Mouse (Mus musculus) heart, embryonic 15.5 days (tissue): ENCODE results near the gene Sept11. TPM values are rescaled to one million over a fixed set of nuclear protein-coding genes. Genes with fewer than 3 reads are reported as not detected.
A peak's percentile ranks its signal among the peaks of the same experiment; 100 is the strongest.

Source experiments
- ATAC-seq: fragments of 200-750 bp; cut with Nextera tagmentation; replicated peaks from 2 replicates; pipeline ENCODE4 v1.8.0; 2017; ENCODE audit warnings: low read depth, moderate TSS enrichment; ENCODE audit not compliant: insufficient number of reproducible peaks, insufficient read depth, low FRiP score
- H3K27ac ChIP-seq: fragments of 300-500 bp; sonication (generic); 2 replicates; pipeline ENCODE4 v1.5.1; 2015; ENCODE audit warnings: mild to moderate bottlenecking, inconsistent platforms
- H3K27me3 ChIP-seq: fragments of 300-500 bp; sonication (generic); 2 replicates; pipeline ENCODE4 v1.6.1; 2015; ENCODE audit warnings: inconsistent platforms
- H3K36me3 ChIP-seq: fragments of 300-500 bp; sonication (generic); 2 replicates; pipeline ENCODE4 v1.6.1; 2015; ENCODE audit warnings: mild to moderate bottlenecking, inconsistent platforms
- H3K4me1 ChIP-seq: fragments of 300-500 bp; sonication (generic); replicated peaks from 2 replicates; pipeline ENCODE4 v1.6.1; 2015; ENCODE audit warnings: inconsistent platforms
- H3K4me2 ChIP-seq: fragments of 300-500 bp; sonication (generic); 2 replicates; pipeline ENCODE4 v1.6.1; 2015; ENCODE audit warnings: inconsistent platforms, mild to moderate bottlenecking, moderate library complexity
- H3K4me3 ChIP-seq: fragments of 300-500 bp; sonication (generic); 2 replicates; pipeline ENCODE4 v1.5.1; 2015; ENCODE audit warnings: mild to moderate bottlenecking, inconsistent platforms
- H3K9ac ChIP-seq: fragments of 300-500 bp; sonication (generic); 2 replicates; pipeline ENCODE4 v1.6.1; 2015; ENCODE audit warnings: mild to moderate bottlenecking, inconsistent platforms
- H3K9me3 ChIP-seq: fragments of 300-500 bp; sonication (generic); replicated peaks from 2 replicates; pipeline ENCODE4 v1.6.1; 2016; ENCODE audit warnings: inconsistent platforms
- WGBS: fragments of 180-500 bp; shearing (Covaris S2); methylation state at CpG from one replicate; pipeline ENCODE4 v1.1.7; 2015; ENCODE audit warnings: mixed read lengths; 5-methylcytosine and 5-hydroxymethylcytosine counted together
- polyA plus RNA-seq: library from polyadenylated mRNA; unstranded; fragments of >200 nt; fragmentation: Nextera tagmentation; extraction: Ambion mirVana; gene quantifications from 2 replicates; pipeline ENCODE4 v1.2.1, GENCODE M21; 2015

The Sept11 gene
- polyA plus RNA-seq, 1 experiment from 2014 or later, result 79.0 TPM

GRCm38 (mm10) chr5:93131401-93131800 lies 38.2 kb downstream of the Sept11 start:
- Histone ChIP-seq H3K9me3 (no peaks in the 10 kb centered on the region), H3K4me2 (no peak overlapping the region), H3K9ac (no peak overlapping the region), H3K27me3 (no peaks in the 10 kb centered on the region), H3K27ac (peak overlapping the region; percentile 74), H3K4me1 (peaks cover 90% of the 10 kb centered on the region), H3K4me3 (no peak overlapping the region), H3K36me3 (no peaks in the 10 kb centered on the region)
- 55% methylated on average over 4 of the region's 4 CpGs for WGBS
- no peak for ATAC-seq

GRCm38 (mm10) chr5:93133445-93134244 lies 40.4 kb downstream of the Sept11 start:
- Histone ChIP-seq H3K4me2 (peak overlapping the region; percentile 29), H3K27me3 (no peaks in the 10 kb centered on the region), H3K27ac (peak overlapping the region; percentile 48), H3K9me3 (no peaks in the 10 kb centered on the region), H3K4me1 (peaks cover 84% of the 10 kb centered on the region), H3K36me3 (no peaks in the 10 kb centered on the region), H3K4me3 (no peak overlapping the region), H3K9ac (no peak overlapping the region)
- 38% methylated on average over 10 of the region's 10 CpGs for WGBS
- no peak for ATAC-seq

- no peak for ATAC-seq
- peaks cover 11% of the 10 kb centered on the region for H3K36me3 ChIP-seq
- H3K9me3 ChIP-seq, result no peaks in the 10 kb centered on the region
- 54% methylated on average over 10 of the region's 10 CpGs for WGBS
- H3K27ac ChIP-seq, result peak overlapping the region; percentile 93; the same call in 1 of the 2 replicates
- no peak overlapping the region for H3K4me2 ChIP-seq
- H3K4me1 ChIP-seq, result peaks cover 65% of the 10 kb centered on the region
- H3K4me3 ChIP-seq, result no peak overlapping the region
- no peak overlapping the region for H3K9ac ChIP-seq
- H3K27me3 ChIP-seq, result no peaks in the 10 kb centered on the region
Measured at GRCm38 (mm10) chr5:93135368-93136107, 42.3 kb downstream of the Sept11 start.

- no peaks in the 10 kb centered on the region for H3K9me3 ChIP-seq
- H3K27ac ChIP-seq, result peak overlapping the region; percentile 93
- peak; percentile 81 for ATAC-seq
- WGBS, result 10% methylated on average over 5 of the region's 5 CpGs
- no peaks in the 10 kb centered on the region for H3K27me3 ChIP-seq
- peaks cover 11% of the 10 kb centered on the region for H3K36me3 ChIP-seq
- peak overlapping the region; percentile 37 for H3K4me2 ChIP-seq
- peak overlapping the region; percentile 5; the same call in 1 of the 2 replicates for H3K4me3 ChIP-seq
- H3K4me1 ChIP-seq, result peaks cover 49% of the 10 kb centered on the region
- H3K9ac ChIP-seq, result no peak overlapping the region
Measured at GRCm38 (mm10) chr5:93136956-93137586, 43.8 kb downstream of the Sept11 start.

GRCm38 (mm10) chr5:93139350-93139749 lies 46.1 kb downstream of the Sept11 start:
- WGBS, result 92% methylated on average over 9 of the region's 9 CpGs
- ATAC-seq, result no peak

GRCm38 (mm10) chr5:93140747-93141146 lies 47.5 kb downstream of the Sept11 start:
- WGBS, result 59% methylated on average over 5 of the region's 5 CpGs
- no peak for ATAC-seq
- H3K4me1 ChIP-seq, result peaks cover 43% of the 10 kb centered on the region

More at GRCm38 (mm10) chr5:93139350-93139749, 46.1 kb downstream of the Sept11 start:
- no peak overlapping the region for H3K9ac ChIP-seq
- H3K4me2 ChIP-seq, result no peak overlapping the region
- no peak overlapping the region for H3K4me3 ChIP-seq
- H3K27ac ChIP-seq, result no peak overlapping the region
- H3K4me1 ChIP-seq, result peaks cover 42% of the 10 kb centered on the region
- H3K27me3 ChIP-seq, result no peaks in the 10 kb centered on the region
- peaks cover 11% of the 10 kb centered on the region for H3K36me3 ChIP-seq
- no peaks in the 10 kb centered on the region for H3K9me3 ChIP-seq

GRCm38 (mm10) chr5:93143360-93144091 lies 50.3 kb downstream of the Sept11 start:
- Histone ChIP-seq H3K9ac (no peak overlapping the region), H3K27me3 (no peaks in the 10 kb centered on the region), H3K36me3 (peaks cover 11% of the 10 kb centered on the region), H3K4me2 (no peak overlapping the region), H3K4me1 (peaks cover 38% of the 10 kb centered on the region), H3K4me3 (no peak overlapping the region), H3K9me3 (no peaks in the 10 kb centered on the region), H3K27ac (no peak overlapping the region)
- ATAC-seq, result 0 out of 2 replicates have a peak, but pooled peaks have one; percentile 25
- WGBS, result 40% methylated on average over 12 of the region's 12 CpGs

More at GRCm38 (mm10) chr5:93140747-93141146, 47.5 kb downstream of the Sept11 start:
- Histone ChIP-seq H3K9ac (no peak overlapping the region), H3K36me3 (peaks cover 11% of the 10 kb centered on the region), H3K4me2 (no peak overlapping the region), H3K4me3 (no peak overlapping the region), H3K27ac (no peak overlapping the region), H3K27me3 (no peaks in the 10 kb centered on the region), H3K9me3 (no peaks in the 10 kb centered on the region)

- peaks cover 42% of the 10 kb centered on the region for H3K4me1 ChIP-seq
- no peaks in the 10 kb centered on the region for H3K9me3 ChIP-seq
- no peak for ATAC-seq
- H3K27me3 ChIP-seq, result no peaks in the 10 kb centered on the region
- no peak overlapping the region for H3K4me2 ChIP-seq
- no peak overlapping the region for H3K9ac ChIP-seq
- H3K4me3 ChIP-seq, result no peak overlapping the region
- H3K36me3 ChIP-seq, result peaks cover 1% of the 10 kb centered on the region; the same call in 1 of the 2 replicates
- 55% methylated on average over 5 of the region's 5 CpGs for WGBS
- H3K27ac ChIP-seq, result no peak overlapping the region
Measured at GRCm38 (mm10) chr5:93144874-93145273, 51.6 kb downstream of the Sept11 start.

- no peak overlapping the region for H3K4me3 ChIP-seq
- peaks cover 49% of the 10 kb centered on the region for H3K4me1 ChIP-seq
- no peaks in the 10 kb centered on the region for H3K36me3 ChIP-seq
- no peak overlapping the region for H3K9ac ChIP-seq
- H3K27me3 ChIP-seq, result no peaks in the 10 kb centered on the region
- H3K27ac ChIP-seq, result no peak overlapping the region
- no peaks in the 10 kb centered on the region for H3K9me3 ChIP-seq
- no peak overlapping the region for H3K4me2 ChIP-seq
- 75% methylated on average over 6 of the region's 6 CpGs for WGBS
- no peak; the same call in 1 of the 2 replicates for ATAC-seq
Measured at GRCm38 (mm10) chr5:93145504-93145903, 52.3 kb downstream of the Sept11 start.

- H3K4me1 ChIP-seq, result peaks cover 58% of the 10 kb centered on the region
- H3K9me3 ChIP-seq, result no peaks in the 10 kb centered on the region
- no peak overlapping the region for H3K9ac ChIP-seq
- H3K4me2 ChIP-seq, result no peak overlapping the region
- peak; percentile 32; the same call in 1 of the 2 replicates for ATAC-seq
- no peak overlapping the region for H3K4me3 ChIP-seq
- peak overlapping the region; percentile 46 for H3K27ac ChIP-seq
- no peaks in the 10 kb centered on the region for H3K27me3 ChIP-seq
- H3K36me3 ChIP-seq, result no peaks in the 10 kb centered on the region; the same call in 1 of the 2 replicates
- 38% methylated on average over 12 of the region's 12 CpGs for WGBS
Measured at GRCm38 (mm10) chr5:93149969-93150777, 56.9 kb downstream of the Sept11 start.
